Mouse (Mus musculus) lung, postnatal 0 days (tissue): Measurements from ENCODE around the gene 2310022B05Rik.
A peak's percentile ranks its signal among the peaks of the same experiment; 100 is the strongest.

Experiments
- CTCF ChIP-seq: IDR thresholded peaks from 2 replicates; pipeline ENCODE4 v1.5.1; 2016; ENCODE audit warnings: antibody characterized with exemption, mild to moderate bottlenecking
- EP300 ChIP-seq: IDR thresholded peaks from 2 replicates; pipeline ENCODE4 v1.6.1; 2016; ENCODE audit warnings: antibody characterized with exemption, mild to moderate bottlenecking, control low read depth

DNA sequence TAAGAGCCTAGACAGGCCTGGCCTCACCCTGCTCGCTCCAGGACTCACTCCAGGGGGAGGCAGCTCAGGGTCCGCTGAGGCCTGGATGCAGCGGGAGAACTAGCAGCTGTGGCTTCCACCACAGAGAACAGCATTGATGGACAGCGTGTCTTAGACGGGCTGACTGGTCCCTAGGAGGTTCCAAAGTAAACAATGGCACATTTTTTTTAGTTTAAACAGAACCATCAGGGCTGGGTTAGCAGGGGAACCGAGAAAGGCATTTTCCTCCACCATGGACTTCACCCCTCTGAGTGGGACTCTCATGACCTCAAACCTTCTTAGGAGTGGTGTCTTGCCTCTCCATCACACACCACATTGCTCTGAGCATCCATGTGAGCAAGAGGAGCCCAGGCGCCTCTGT lies 31.2 kb downstream of the 2310022B05Rik start:
- TF ChIP-seq CTCF (peak; percentile 30; the same call in 1 of the 2 replicates), EP300 (no peak)
